Mouse (Mus musculus): ENCODE measurements around the gene Fbxw2.
"Not testable (repeated sequence)": the region's sequence is repeated elsewhere in the genome, so short reads cannot be mapped to it uniquely, and the experiment has no call there.

Fbxw2 gene

GRCm38 (mm10) chr2:34773673-34774072 is 52.4 kb downstream of the Fbxw2 start:
- no peak for DNase-seq (ENCODE audit: low spot score in 2 of 2)

GRCm38 (mm10) chr2:34772252-34773235 is 53.6 kb downstream of the Fbxw2 start:
- DNase-seq (ENCODE audit: low spot score in 2 of 2) = no peak

- DNase-seq (ENCODE audit: low spot score in 2 of 2) = peak; percentile 92 to 97
Measured at GRCm38 (mm10) chr2:34771368-34772226, 54.5 kb downstream of the Fbxw2 start, which contains the start of gene Hspa5. Hspa5 (plus strand) TSS chr2:34771970.

GRCm38 (mm10) chr2:34770951-34771350 is 55.2 kb downstream of the Fbxw2 start:
- no peak for DNase-seq (ENCODE audit: low spot score in 2 of 2)

- DNase-seq (ENCODE audit: low spot score in 2 of 2) = no peak
Measured at GRCm38 (mm10) chr2:34770049-34770448, 56.1 kb downstream of the Fbxw2 start.

- DNase-seq (ENCODE audit: low spot score in 2 of 2) = no peak
Measured at GRCm38 (mm10) chr2:34764801-34765200, 61.3 kb downstream of the Fbxw2 start.

- no peak for DNase-seq (ENCODE audit: low spot score in 2 of 2)
Measured at GRCm38 (mm10) chr2:34762872-34763271, 63.2 kb downstream of the Fbxw2 start.

GRCm38 (mm10) chr2:34762174-34762573 is 63.9 kb downstream of the Fbxw2 start:
- no peak for DNase-seq (ENCODE audit: low spot score in 2 of 2)

GRCm38 (mm10) chr2:34761272-34761671 is 64.8 kb downstream of the Fbxw2 start:
- DNase-seq (ENCODE audit: low spot score in 2 of 2) = not testable (repeated sequence)

- DNase-seq (ENCODE audit: low spot score in 2 of 2) = no peak
Measured at GRCm38 (mm10) chr2:34757341-34757740, 68.8 kb downstream of the Fbxw2 start.

- DNase-seq (ENCODE audit: low spot score in 2 of 2) = peak in 1 of 2 experiments; percentile 23
Measured at GRCm38 (mm10) chr2:34754551-34755358, 71.4 kb downstream of the Fbxw2 start, which contains the start of gene Gapvd1. Gapvd1 (minus strand) TSS chr2:34755232.

All from cerebellum, postnatal 4 days (tissue).